Mouse (Mus musculus): Measurements from ENCODE around the gene Sdk2. TPM values are rescaled to one million over a fixed set of nuclear protein-coding genes. Genes with fewer than 3 reads are reported as not detected.
A peak's percentile ranks its signal among the peaks of the same experiment; 100 is the strongest.

The Sdk2 gene
- polyA plus RNA-seq, 1 experiment from 2014 or later = 1.4 TPM

- Histone ChIP-seq H3K9me3 (replicated peaks) (no peaks in the 10 kb centered on the region), H3K9ac (no peak overlapping the region), H3K27me3 (no peaks in the 10 kb centered on the region), H3K27ac (peak overlapping the region; percentile 2; the same call in 1 of the 2 replicates), H3K4me3 (no peak overlapping the region), H3K4me1 (replicated peaks) (peaks cover 13% of the 10 kb centered on the region), H3K4me2 (no peak overlapping the region), H3K36me3 (no peaks in the 10 kb centered on the region)
- ATAC-seq (replicated peaks; ENCODE audit: insufficient number of reproducible peaks, insufficient read depth, low FRiP score, low read depth) = 0 out of 2 replicates have a peak, but pooled peaks have one; percentile 36
- 37% methylated on average over 20 of the region's 20 CpGs for WGBS
These were observed 287.8 kb downstream of the Sdk2 start for GRCm38 (mm10) chr11:113778733-113779679.

- peak overlapping the region; percentile 18; the same call in 1 of the 2 replicates for H3K4me2 ChIP-seq
- H3K27ac ChIP-seq = peak overlapping the region; percentile 27; the same call in 1 of the 2 replicates
- ATAC-seq (replicated peaks; ENCODE audit: insufficient number of reproducible peaks, insufficient read depth, low FRiP score, low read depth) = no peak
- peaks cover 13% of the 10 kb centered on the region for H3K4me1 ChIP-seq (replicated peaks)
- H3K9ac ChIP-seq = no peak overlapping the region
- H3K27me3 ChIP-seq = no peaks in the 10 kb centered on the region
- 58% methylated on average over 8 of the region's 8 CpGs for WGBS
- no peaks in the 10 kb centered on the region for H3K9me3 ChIP-seq (replicated peaks)
- no peaks in the 10 kb centered on the region for H3K36me3 ChIP-seq
- no peak overlapping the region for H3K4me3 ChIP-seq
These were observed 288.9 kb downstream of the Sdk2 start for GRCm38 (mm10) chr11:113777878-113778464.

GRCm38 (mm10) chr11:113776851-113777511 lies 289.9 kb downstream of the Sdk2 start:
- H3K4me1 ChIP-seq (replicated peaks) = peaks cover 13% of the 10 kb centered on the region
- H3K9ac ChIP-seq = no peak overlapping the region
- no peaks in the 10 kb centered on the region for H3K27me3 ChIP-seq
- no peak for ATAC-seq (replicated peaks; ENCODE audit: insufficient number of reproducible peaks, insufficient read depth, low FRiP score, low read depth)
- H3K4me3 ChIP-seq = no peak overlapping the region
- 61% methylated on average over 14 of the region's 14 CpGs for WGBS
- H3K9me3 ChIP-seq (replicated peaks) = no peaks in the 10 kb centered on the region
- H3K27ac ChIP-seq = no peak overlapping the region
- H3K36me3 ChIP-seq = no peaks in the 10 kb centered on the region
- no peak overlapping the region for H3K4me2 ChIP-seq

- ATAC-seq (replicated peaks; ENCODE audit: insufficient number of reproducible peaks, insufficient read depth, low FRiP score, low read depth) = no peak
- 88% methylated on average over 3 of the region's 3 CpGs for WGBS
- no peak overlapping the region for H3K27ac ChIP-seq
These were observed 292.1 kb downstream of the Sdk2 start for GRCm38 (mm10) chr11:113774773-113775172.

GRCm38 (mm10) chr11:113773191-113773590 lies 293.7 kb downstream of the Sdk2 start:
- WGBS = 91% methylated on average over 5 of the region's 5 CpGs
- H3K4me1 ChIP-seq (replicated peaks) = peaks cover 4% of the 10 kb centered on the region
- H3K27ac ChIP-seq = no peak overlapping the region
- no peak overlapping the region for H3K9ac ChIP-seq
- no peak overlapping the region for H3K4me2 ChIP-seq
- no peaks in the 10 kb centered on the region for H3K36me3 ChIP-seq
- no peaks in the 10 kb centered on the region for H3K27me3 ChIP-seq
- no peak overlapping the region for H3K4me3 ChIP-seq
- no peak for ATAC-seq (replicated peaks; ENCODE audit: insufficient number of reproducible peaks, insufficient read depth, low FRiP score, low read depth)
- H3K9me3 ChIP-seq (replicated peaks) = no peaks in the 10 kb centered on the region

More at GRCm38 (mm10) chr11:113774773-113775172, 292.1 kb downstream of the Sdk2 start:
- Histone ChIP-seq H3K9me3 (replicated peaks) (no peaks in the 10 kb centered on the region), H3K9ac (no peak overlapping the region), H3K4me1 (replicated peaks) (peaks cover 13% of the 10 kb centered on the region), H3K27me3 (no peaks in the 10 kb centered on the region), H3K36me3 (no peaks in the 10 kb centered on the region), H3K4me3 (no peak overlapping the region), H3K4me2 (no peak overlapping the region)

- Histone ChIP-seq H3K4me1 (replicated peaks) (peaks cover 21% of the 10 kb centered on the region), H3K27ac (no peak overlapping the region), H3K9me3 (replicated peaks) (no peaks in the 10 kb centered on the region), H3K4me3 (no peak overlapping the region), H3K36me3 (no peaks in the 10 kb centered on the region), H3K9ac (no peak overlapping the region), H3K4me2 (no peak overlapping the region), H3K27me3 (no peaks in the 10 kb centered on the region)
- no peak for ATAC-seq (replicated peaks; ENCODE audit: insufficient number of reproducible peaks, insufficient read depth, low FRiP score, low read depth)
- WGBS = 82% methylated on average over 13 of the region's 13 CpGs
These were observed 295.7 kb downstream of the Sdk2 start for GRCm38 (mm10) chr11:113771187-113771586.

GRCm38 (mm10) chr11:113768356-113768755 lies 298.5 kb downstream of the Sdk2 start:
- H3K4me1 ChIP-seq (replicated peaks) = peaks cover 25% of the 10 kb centered on the region
- no peak for ATAC-seq (replicated peaks; ENCODE audit: insufficient number of reproducible peaks, insufficient read depth, low FRiP score, low read depth)
- H3K27me3 ChIP-seq = no peaks in the 10 kb centered on the region
- no peak overlapping the region for H3K4me2 ChIP-seq
- WGBS = 67% methylated on average over 3 of the region's 3 CpGs
- H3K9me3 ChIP-seq (replicated peaks) = no peaks in the 10 kb centered on the region
- no peaks in the 10 kb centered on the region for H3K36me3 ChIP-seq
- H3K27ac ChIP-seq = no peak overlapping the region
- H3K4me3 ChIP-seq = no peak overlapping the region
- no peak overlapping the region for H3K9ac ChIP-seq

- Histone ChIP-seq H3K27me3 (no peaks in the 10 kb centered on the region), H3K4me2 (0 out of 2 replicates have a peak overlapping the region, but pooled peaks have one; percentile 1), H3K36me3 (no peaks in the 10 kb centered on the region), H3K9ac (no peak overlapping the region), H3K9me3 (replicated peaks) (no peaks in the 10 kb centered on the region), H3K4me3 (no peak overlapping the region), H3K27ac (peak overlapping the region; percentile 63; the same call in 1 of the 2 replicates), H3K4me1 (replicated peaks) (peaks cover 25% of the 10 kb centered on the region)
- ATAC-seq (replicated peaks; ENCODE audit: insufficient number of reproducible peaks, insufficient read depth, low FRiP score, low read depth) = no peak
- 33% methylated on average over 8 of the region's 8 CpGs for WGBS
These were observed 299.6 kb downstream of the Sdk2 start for GRCm38 (mm10) chr11:113767285-113767684.

GRCm38 (mm10) chr11:113766284-113766985 lies 300.4 kb downstream of the Sdk2 start:
- Histone ChIP-seq H3K36me3 (no peaks in the 10 kb centered on the region), H3K4me3 (no peak overlapping the region), H3K4me1 (replicated peaks) (peaks cover 25% of the 10 kb centered on the region), H3K27me3 (no peaks in the 10 kb centered on the region), H3K9ac (no peak overlapping the region), H3K9me3 (replicated peaks) (no peaks in the 10 kb centered on the region), H3K27ac (peak overlapping the region; percentile 63), H3K4me2 (no peak overlapping the region)
- ATAC-seq (replicated peaks; ENCODE audit: insufficient number of reproducible peaks, insufficient read depth, low FRiP score, low read depth) = no peak
- 22% methylated on average over 10 of the region's 10 CpGs for WGBS

- no peak overlapping the region for H3K9ac ChIP-seq
- no peak overlapping the region for H3K4me2 ChIP-seq
- WGBS = 83% methylated on average over 6 of the region's 6 CpGs
- peaks cover 25% of the 10 kb centered on the region for H3K4me1 ChIP-seq (replicated peaks)
- no peaks in the 10 kb centered on the region for H3K9me3 ChIP-seq (replicated peaks)
- no peak for ATAC-seq (replicated peaks; ENCODE audit: insufficient number of reproducible peaks, insufficient read depth, low FRiP score, low read depth)
- no peak overlapping the region for H3K4me3 ChIP-seq
- H3K36me3 ChIP-seq = no peaks in the 10 kb centered on the region
- H3K27ac ChIP-seq = no peak overlapping the region
- no peaks in the 10 kb centered on the region for H3K27me3 ChIP-seq
These were observed 302.6 kb downstream of the Sdk2 start for GRCm38 (mm10) chr11:113764132-113764849.

Measured in heart, embryonic 15.5 days (tissue).